Mouse (Mus musculus) kidney, adult 8-10 months (tissue): ENCODE measurements at regions not wholly inside any gene's neighbourhood (a gene's known extent, or its start where the extent isn't known, plus 50 kb on each side); places are given as distances from the start of the nearest gene placed in this dataset.

Source experiments
- DNase-seq, 2 experiments: peaks; one replicate each; pipeline ENCODE4 v3.0.0; 2022

DNA sequence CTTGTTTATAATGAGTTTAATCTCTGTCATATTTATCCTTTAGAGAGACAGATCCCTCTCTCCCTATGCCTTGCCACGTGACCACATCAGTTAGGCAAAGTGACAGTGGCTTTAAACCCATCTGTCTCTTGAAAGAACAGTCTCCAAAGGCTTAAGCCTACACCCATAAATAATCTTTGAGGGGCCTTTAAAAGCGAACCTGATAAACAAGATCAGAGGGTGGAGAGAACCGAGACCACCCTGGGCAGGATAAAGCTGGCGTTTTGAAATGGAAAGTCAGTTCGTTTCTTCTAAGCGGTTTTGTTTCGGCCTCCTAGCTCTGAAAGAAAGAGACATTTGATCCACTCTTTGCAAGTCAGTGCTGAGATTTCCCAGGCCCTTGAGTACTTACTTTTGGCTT lies 149.5 kb downstream of the Ackr3 start:
- DNase-seq = no peak

GRCm38 (mm10) chr1:90356567-90356966 lies 152.8 kb downstream of the Ackr3 start:
- DNase-seq = no peak

DNA sequence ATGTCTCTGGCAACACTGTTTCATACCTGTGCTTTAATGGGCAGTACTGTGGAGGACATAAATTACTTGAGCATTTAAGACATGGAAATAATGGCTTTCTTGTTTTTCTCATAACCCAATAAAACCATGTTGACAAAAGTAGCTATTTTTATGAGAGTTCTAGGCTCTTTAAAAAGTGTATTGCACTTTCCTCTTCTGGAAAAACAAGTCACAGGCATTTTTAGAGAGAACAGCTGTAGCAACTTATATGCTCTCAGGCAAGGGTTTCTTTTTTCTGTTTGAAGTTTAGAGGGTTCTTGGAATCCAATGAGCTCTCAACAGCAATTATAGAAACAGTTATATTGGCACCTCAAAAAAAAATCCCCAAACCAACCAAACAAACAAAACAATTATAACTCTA lies 153.6 kb downstream of the Ackr3 start:
- DNase-seq = no peak

- no peak for DNase-seq
Observed at GRCm38 (mm10) chr1:90358971-90359370, 155.2 kb downstream of the Ackr3 start.

- no peak for DNase-seq
Observed at GRCm38 (mm10) chr1:90360065-90360464, 156.3 kb downstream of the Ackr3 start.

- no peak for DNase-seq
Observed at GRCm38 (mm10) chr1:90364444-90364843, 160.7 kb downstream of the Ackr3 start.

DNA sequence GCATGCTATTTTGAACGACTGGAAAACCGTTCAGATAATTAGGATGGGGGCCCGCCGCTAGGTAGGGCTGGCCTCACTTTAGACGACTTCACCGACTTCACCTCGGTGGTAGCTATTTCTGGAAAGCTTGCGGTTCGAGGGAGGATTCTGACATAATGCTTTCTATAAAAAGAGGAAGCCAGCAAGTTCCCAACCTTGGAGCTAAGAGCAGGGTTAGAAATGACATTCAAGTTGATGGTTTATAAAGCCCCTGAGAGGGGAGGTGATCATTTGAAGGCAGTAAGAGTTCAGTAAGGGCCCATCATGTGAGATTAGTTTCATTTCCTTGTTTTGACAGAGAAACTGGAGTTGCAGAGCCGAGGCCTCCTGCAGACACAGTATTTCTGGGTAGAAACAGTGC lies 164.8 kb downstream of the Ackr3 start:
- DNase-seq = no peak

GRCm38 (mm10) chr1:90369287-90369686 lies 165.5 kb downstream of the Ackr3 start:
- no peak for DNase-seq

DNA sequence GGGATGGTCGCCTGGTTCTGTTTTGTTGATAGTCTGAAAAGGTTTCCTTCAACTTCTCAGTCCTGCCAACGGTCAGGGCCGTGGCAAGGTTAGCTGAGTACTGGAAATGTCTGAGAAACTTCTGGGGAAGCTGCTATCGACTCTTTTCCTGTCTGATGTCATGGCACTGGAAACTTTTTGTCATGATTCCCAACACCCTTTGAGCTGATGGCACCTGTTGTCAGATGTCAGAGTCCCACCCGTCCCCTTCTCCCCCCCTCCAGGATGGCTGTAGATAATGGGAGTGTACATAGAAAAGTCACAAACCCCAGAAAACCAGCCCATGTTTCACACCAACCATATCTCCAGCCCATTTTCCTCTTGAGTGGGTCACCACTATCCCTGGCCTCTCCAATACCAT lies 167.0 kb downstream of the Ackr3 start:
- no peak for DNase-seq

DNA sequence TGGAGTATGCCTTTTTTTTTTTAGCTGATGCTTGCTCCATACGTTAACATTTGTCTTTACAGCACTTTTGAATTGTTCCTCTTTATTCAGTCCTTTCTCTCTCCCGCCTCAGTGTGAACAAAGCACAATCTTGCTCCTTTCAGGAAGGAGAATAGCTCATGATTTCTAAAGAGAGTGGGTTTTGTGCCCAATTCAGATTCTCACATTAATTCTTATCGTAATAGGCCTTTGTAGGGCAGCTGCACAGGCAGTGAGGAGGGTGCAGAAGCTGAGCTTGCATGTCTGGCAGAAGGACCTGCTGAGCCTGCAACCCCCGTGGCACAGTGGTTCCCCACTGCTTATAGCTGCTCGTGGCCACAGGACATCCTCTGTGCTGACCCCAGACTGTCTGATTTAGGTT lies 169.2 kb downstream of the Ackr3 start:
- DNase-seq = no peak

- DNase-seq = no peak
Observed at GRCm38 (mm10) chr1:90374517-90374916, 170.7 kb downstream of the Ackr3 start.

DNA sequence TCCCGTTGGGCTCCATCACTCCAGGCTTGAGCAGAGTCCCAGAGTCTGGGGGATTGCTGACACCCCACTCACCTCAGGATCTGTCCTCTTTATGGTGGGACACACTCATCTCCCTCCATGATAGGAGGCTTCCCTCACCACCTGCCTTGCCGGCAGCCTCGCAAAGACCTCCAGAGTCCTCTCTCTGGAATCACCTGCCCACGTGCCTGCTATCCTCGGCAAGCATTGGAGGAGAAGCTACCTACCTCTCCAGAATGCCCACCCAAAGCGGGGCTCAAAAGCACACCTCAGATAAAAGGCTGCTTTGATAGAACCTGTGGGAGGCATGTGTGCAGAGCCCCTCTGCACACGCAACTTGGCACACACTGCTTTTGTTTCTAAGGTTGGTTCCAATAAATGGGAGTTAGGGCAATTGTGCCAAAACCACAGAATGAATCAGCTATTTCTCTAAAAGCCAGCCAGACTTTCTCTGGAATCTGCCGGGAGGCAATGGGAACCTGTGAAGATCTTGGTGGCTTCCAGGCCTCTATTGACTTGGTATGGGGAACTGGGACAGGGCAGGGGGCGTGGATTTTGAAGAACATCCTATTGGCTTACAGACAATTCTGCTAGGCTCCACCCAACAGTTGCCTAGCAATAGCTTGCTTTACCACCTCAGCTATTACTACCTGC lies 176.4 kb downstream of the Ackr3 start:
- no peak for DNase-seq

DNA sequence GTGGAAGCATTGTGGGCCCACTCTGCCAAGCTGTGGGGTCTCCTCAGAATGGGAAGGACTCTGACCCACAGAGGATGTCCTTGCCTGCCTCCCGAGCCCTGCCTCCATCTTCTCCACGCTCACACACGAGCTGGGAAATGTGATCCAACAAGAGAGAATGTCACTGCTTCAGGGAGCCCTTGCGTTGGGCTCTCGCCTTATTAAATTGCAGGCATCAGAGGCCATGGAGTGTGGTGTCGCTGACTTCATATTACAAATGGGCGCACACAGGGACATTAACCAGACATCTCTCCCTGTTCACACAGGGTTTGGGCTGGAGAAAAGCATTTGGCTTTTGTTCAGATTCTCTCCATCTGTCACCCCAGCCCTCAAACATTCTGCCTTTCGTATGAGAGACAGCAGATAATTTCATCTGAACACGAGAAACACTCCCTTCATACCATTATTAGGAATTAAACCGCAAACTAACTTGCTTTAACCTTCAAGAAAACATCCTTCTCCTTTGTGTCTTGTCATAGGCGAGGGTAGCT lies 179.2 kb downstream of the Ackr3 start:
- DNase-seq = no peak

DNA sequence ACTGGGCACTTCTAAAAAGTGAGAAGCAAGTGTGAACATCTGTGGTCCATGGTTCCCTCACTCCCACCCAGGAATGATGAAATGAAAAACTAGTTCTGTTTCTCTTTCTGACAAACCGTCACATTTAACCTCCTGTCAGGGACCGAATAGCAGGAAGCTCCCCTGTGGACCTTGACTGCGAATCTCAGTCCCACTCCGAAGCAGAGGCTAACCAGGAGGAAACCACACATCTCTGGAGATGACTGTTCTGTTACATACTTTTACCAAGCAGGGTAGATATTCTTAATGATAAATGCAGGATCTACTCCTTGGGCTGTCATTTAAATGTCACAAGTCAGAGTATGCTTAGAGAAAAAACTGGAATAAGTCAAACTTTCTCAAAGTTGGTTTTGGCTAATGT lies 181.2 kb downstream of the Ackr3 start:
- DNase-seq = no peak

DNA sequence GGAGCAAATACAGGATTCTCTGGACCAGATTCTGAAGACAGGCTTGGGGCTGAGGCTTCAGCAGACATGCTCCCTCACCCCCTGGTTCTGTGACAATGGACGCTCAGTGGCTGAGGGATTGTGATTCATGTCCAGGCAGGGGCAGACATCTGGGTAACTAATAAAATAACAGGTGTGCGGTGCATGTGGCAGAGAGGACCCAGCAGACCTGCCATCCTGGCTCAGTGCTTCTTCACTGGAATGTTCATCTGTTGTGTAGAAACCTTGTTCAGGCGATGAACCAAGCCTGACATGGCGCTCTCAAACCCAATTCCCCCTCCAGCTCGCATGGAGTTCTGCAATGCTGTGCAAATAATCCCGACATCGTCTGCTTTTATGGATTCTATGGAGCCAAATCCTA lies 183.0 kb downstream of the Ackr3 start:
- DNase-seq = no peak

DNA sequence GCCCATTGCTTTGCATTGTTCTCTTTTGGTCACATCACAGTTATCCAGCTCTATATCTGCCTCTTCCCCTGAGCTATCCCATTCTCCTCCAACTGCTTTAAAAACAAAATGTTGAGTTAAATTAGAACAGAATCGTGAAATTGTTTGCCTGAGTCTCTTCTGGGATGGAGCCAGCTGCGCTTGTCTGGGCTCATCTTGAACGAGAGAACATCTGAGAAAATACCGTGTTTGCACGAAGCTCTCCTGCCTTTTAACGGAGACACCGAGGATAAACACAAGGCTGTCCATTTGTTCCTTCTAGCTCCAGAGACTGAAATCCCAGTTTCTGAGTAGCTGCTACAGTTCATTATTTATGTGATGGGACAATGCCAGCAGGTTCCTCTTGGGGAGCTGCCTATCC lies 186.6 kb downstream of the Ackr3 start:
- no peak for DNase-seq

DNA sequence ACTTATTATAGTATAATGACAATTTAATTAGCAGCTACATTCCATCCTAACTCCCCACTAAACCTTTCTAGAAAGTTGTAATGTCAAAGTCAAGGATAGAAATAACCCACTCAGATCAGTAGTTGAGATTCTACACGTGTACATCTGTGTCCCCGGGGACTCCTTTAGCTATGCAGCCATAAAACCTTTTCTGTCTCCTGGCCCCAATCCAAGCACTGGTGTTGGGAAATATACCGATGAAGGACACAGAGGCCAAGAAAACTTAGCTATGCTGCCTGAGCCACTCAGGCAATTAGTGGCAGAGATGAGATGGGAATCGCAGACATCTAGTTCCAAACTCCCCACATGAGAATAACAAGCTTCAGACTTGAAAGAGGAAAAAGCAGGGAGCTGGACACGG lies 190.1 kb downstream of the Ackr3 start:
- no peak for DNase-seq

- no peak for DNase-seq
Observed at GRCm38 (mm10) chr1:90395331-90396016, 191.7 kb downstream of the Ackr3 start.

DNA sequence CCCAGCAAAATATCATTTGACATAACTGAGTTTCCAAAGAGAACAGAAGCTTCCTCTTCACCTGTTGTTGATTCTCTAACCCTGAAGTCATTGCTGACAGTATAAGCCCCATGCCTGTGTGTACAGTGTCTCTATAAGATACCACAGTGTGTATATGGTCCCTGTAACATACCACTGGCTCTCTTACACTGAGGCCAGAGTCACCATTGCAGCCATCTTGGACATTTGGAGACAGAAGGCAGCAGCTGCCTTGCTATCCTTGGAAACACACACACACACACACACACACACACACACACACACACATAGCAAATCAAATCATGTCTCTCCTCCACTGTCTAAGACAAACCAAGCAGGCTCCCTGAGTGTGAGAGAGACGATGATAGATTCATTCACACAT lies 192.9 kb downstream of the Ackr3 start:
- DNase-seq = no peak

GRCm38 (mm10) chr1:90397355-90397754 lies 193.6 kb downstream of the Ackr3 start:
- no peak for DNase-seq

GRCm38 (mm10) chr1:90398396-90398975 lies 194.7 kb downstream of the Ackr3 start:
- no peak for DNase-seq

- no peak for DNase-seq
Observed at GRCm38 (mm10) chr1:90403057-90403456, 199.3 kb downstream of the Ackr3 start.

GRCm38 (mm10) chr1:90404717-90405487 lies 197.9 kb upstream of the Cops8 start:
- DNase-seq = no peak
